Mouse (Mus musculus) liver, adult 2 months (tissue): ENCODE data around the gene Actr10.

Experiments used
- CTCF ChIP-seq: fragments of 200-500 bp; IDR thresholded peaks from 2 replicates; pipeline ENCODE4 v1.5.1; 2011; ENCODE audit warnings: low read depth, low read length, control low read depth
- POLR2A ChIP-seq: fragments of 200-500 bp; IDR thresholded peaks from 2 replicates; pipeline ENCODE4 v1.6.1; 2011; ENCODE audit warnings: low read length, control low read depth; ENCODE audit not compliant: insufficient read depth; ENCODE audit errors: extremely low read depth

DNA sequence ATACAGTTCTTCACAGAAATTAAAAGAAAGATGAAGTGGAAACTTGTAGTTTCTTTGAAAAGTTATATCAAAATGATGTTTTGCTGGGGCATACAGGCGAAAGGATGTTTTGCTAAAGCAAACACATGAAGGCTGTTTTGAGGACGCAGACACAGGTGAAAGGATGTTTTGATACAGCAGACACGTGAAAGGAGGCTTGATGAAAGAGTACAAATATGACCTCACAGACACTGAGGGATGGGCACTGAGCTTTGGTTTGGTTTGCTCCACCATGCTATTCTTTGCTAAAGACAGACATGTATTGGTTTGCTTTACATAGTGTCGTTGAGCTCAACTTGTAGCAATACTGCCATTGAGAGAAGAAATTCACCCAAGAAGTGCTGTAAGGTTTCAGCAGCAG is 7.9 kb upstream of the Actr10 start:
- TF ChIP-seq POLR2A (no peak), CTCF (no peak)
